In the genomic region with DNA sequence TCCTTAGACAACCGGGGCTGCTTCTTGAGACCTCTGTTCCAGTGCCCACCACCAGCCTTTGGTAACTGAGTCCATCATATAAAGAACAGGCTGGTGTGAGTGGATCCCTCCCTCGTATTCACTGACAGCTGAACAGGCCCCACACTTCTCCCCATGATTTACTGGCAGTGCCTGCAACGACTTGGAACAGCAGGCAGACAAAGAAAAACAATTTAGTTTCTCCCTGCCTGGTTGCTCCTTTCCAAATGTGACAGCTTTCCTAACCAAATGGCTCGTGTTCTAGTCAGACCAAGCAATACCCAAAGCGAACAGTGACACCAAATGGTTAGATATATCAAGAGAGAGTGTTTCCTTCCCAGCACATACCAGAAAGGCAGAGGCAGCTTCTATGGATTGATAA, we compare ENCODE assay signal across 9 mouse cellular contexts.
DNase-seq lines count a peak whose midpoint lies in the region; ATAC-seq lines count a peak whose summit lies in the region.
"Had no signal": no experiment of that assay in that cellular context is flagged by ENCODE, and none has a peak within 500 bp of the region (broad histone marks: within the 10 kb centered on the region; RNA-seq: fewer than 3 reads in every experiment).

No protein-coding gene starts in this region.

- no peak overlapping the region for H3K27ac ChIP-seq in heart, embryonic 12.5 days (ENCODE audit: poor library complexity, severe bottlenecking)
- H3K27ac ChIP-seq: limb, embryonic 12.5 days had no signal

- no peak overlapping the region for H3K9ac ChIP-seq in heart, embryonic 12.5 days
- H3K9ac ChIP-seq: limb, embryonic 12.5 days had no signal

- 36% methylated on average over 5 of the region's 5 CpGs for WGBS in heart, embryonic 12.5 days

- H3K9me3 ChIP-seq in heart, embryonic 12.5 days (replicated peaks): no peaks in the 10 kb centered on the region
- H3K9me3 ChIP-seq: limb, embryonic 12.5 days had no signal

- DNase-seq in heart, adult 8-10 months (ENCODE audit: low spot score): peak; percentile 44
- peak; percentile 78 for DNase-seq in brain, embryonic 18.5 days (ENCODE audit: low read depth, low spot score)
- peak; percentile 7 to 12 for DNase-seq in cerebellum, postnatal 36 days
- peak; percentile 13 to 23 for DNase-seq in layer of hippocampus, postnatal 25 days (ENCODE audit: extremely low spot score in 1 of 2, low spot score in 1 of 2)
- no peak for DNase-seq in ovary, postnatal 14 days (ENCODE audit: low spot score)

- H3K4me2 ChIP-seq in heart, embryonic 12.5 days: no peak overlapping the region
- H3K4me2 ChIP-seq: limb, embryonic 12.5 days had no signal

- H3K4me1 ChIP-seq in heart, embryonic 12.5 days (replicated peaks): no peaks in the 10 kb centered on the region
- H3K4me1 ChIP-seq: limb, embryonic 12.5 days had no signal

- H3K36me3 ChIP-seq in heart, embryonic 12.5 days: no peaks in the 10 kb centered on the region
- H3K36me3 ChIP-seq: limb, embryonic 12.5 days had no signal

- H3K27me3 ChIP-seq in heart, embryonic 12.5 days (replicated peaks): no peaks in the 10 kb centered on the region
- H3K27me3 ChIP-seq: limb, embryonic 12.5 days had no signal

- ATAC-seq in heart, embryonic 12.5 days (ENCODE audit: insufficient number of reproducible peaks, low FRiP score): no peak
- ATAC-seq in megakaryocyte-erythroid progenitor cell, adult 5-6 weeks (replicated peaks; ENCODE audit: low FRiP score, low TSS enrichment, poor library complexity, severe bottlenecking): no peak
- ATAC-seq in monocyte, adult 5-6 weeks (replicated peaks; ENCODE audit: insufficient number of reproducible peaks, low FRiP score, low TSS enrichment, poor library complexity, severe bottlenecking): no peak

- no peak overlapping the region for H3K4me3 ChIP-seq in heart, embryonic 12.5 days
- H3K4me3 ChIP-seq: limb, embryonic 12.5 days had no signal
